Mouse (Mus musculus) spleen, postnatal 14 days (tissue): ENCODE measurements at regions not wholly inside any gene's neighbourhood (a gene's known extent, or its start where the extent isn't known, plus 50 kb on each side); places are given as distances from the start of the nearest gene placed in this dataset.
A peak's percentile ranks its signal among the peaks of the same experiment; 100 is the strongest.
"Not testable (repeated sequence)": the region's sequence is repeated elsewhere in the genome, so short reads cannot be mapped to it uniquely, and the experiment has no call there.

Experiments
- DNase-seq, 2 experiments: peaks; one replicate each; pipeline ENCODE4 v3.0.0; 2021 to 2022; ENCODE audit warnings: low spot score in 2 of 2

- DNase-seq: no peak
Measured at GRCm38 (mm10) chr3:21864391-21864790, 212.1 kb upstream of the Tbl1xr1 start.

GRCm38 (mm10) chr3:21865856-21866255, 210.6 kb upstream of the Tbl1xr1 start:
- DNase-seq: no peak

GRCm38 (mm10) chr3:21878396-21878795, 198.1 kb upstream of the Tbl1xr1 start:
- DNase-seq: no peak

GRCm38 (mm10) chr3:21884216-21884615, 192.2 kb upstream of the Tbl1xr1 start:
- no peak for DNase-seq

GRCm38 (mm10) chr3:21888710-21889109, 187.7 kb upstream of the Tbl1xr1 start:
- DNase-seq: no peak

GRCm38 (mm10) chr3:21891819-21892480, 184.5 kb upstream of the Tbl1xr1 start:
- no peak for DNase-seq

GRCm38 (mm10) chr3:21892864-21893404, 183.5 kb upstream of the Tbl1xr1 start:
- no peak for DNase-seq

- DNase-seq: no peak
Measured at GRCm38 (mm10) chr3:21895551-21895950, 180.9 kb upstream of the Tbl1xr1 start.

- no peak for DNase-seq
Measured at GRCm38 (mm10) chr3:21898241-21898640, 178.2 kb upstream of the Tbl1xr1 start.

GRCm38 (mm10) chr3:21905384-21906073, 170.9 kb upstream of the Tbl1xr1 start:
- DNase-seq: no peak

- DNase-seq: no peak
Measured at GRCm38 (mm10) chr3:21908828-21909227, 167.6 kb upstream of the Tbl1xr1 start.

GRCm38 (mm10) chr3:21910080-21910479, 166.4 kb upstream of the Tbl1xr1 start:
- no peak for DNase-seq

GRCm38 (mm10) chr3:21911071-21911470, 165.4 kb upstream of the Tbl1xr1 start:
- no peak for DNase-seq

GRCm38 (mm10) chr3:21917228-21917910, 159.1 kb upstream of the Tbl1xr1 start:
- no peak for DNase-seq

GRCm38 (mm10) chr3:21918431-21918830, 158.0 kb upstream of the Tbl1xr1 start:
- DNase-seq: no peak

GRCm38 (mm10) chr3:21919931-21920330, 156.5 kb upstream of the Tbl1xr1 start:
- no peak for DNase-seq

GRCm38 (mm10) chr3:21931951-21932350, 144.5 kb upstream of the Tbl1xr1 start:
- no peak for DNase-seq

GRCm38 (mm10) chr3:21932696-21933095, 143.8 kb upstream of the Tbl1xr1 start:
- DNase-seq: not testable (repeated sequence)

GRCm38 (mm10) chr3:21934731-21935271, 141.7 kb upstream of the Tbl1xr1 start:
- DNase-seq: no peak

- DNase-seq: peak; percentile 74 to 83
Measured at GRCm38 (mm10) chr3:21935571-21936261, 140.7 kb upstream of the Tbl1xr1 start.

- no peak for DNase-seq
Measured at GRCm38 (mm10) chr3:21936262-21936603, 140.2 kb upstream of the Tbl1xr1 start.

GRCm38 (mm10) chr3:21936616-21937015, 139.8 kb upstream of the Tbl1xr1 start:
- no peak for DNase-seq
